Mouse (Mus musculus) left cerebral cortex, adult 11 months (tissue): ENCODE measurements around the gene Hoxc4.

Source experiments
- DNase-seq: peaks from one replicate; pipeline ENCODE4 v3.0.0; 2022; ENCODE audit warnings: low spot score

Hoxc4 gene

GRCm38 (mm10) chr15:103084944-103085343 lies 66.2 kb downstream of the Hoxc4 start:
- DNase-seq: no peak

- DNase-seq: no peak
These were observed 67.3 kb downstream of the Hoxc4 start for GRCm38 (mm10) chr15:103085831-103086671.
